Mouse (Mus musculus) splenic B cell, adult 2 months (primary cell): ENCODE data around the gene Pbx3.

Source experiments
- DNase-seq: peaks from one replicate; pipeline ENCODE4 v3.0.0-alpha.2; 2011; ENCODE audit warnings: low read depth, low spot score
- H3K27me3 ChIP-seq: 2 replicates; pipeline ENCODE4 v1.6.1; 2012; ENCODE audit warnings: mild to moderate bottlenecking, low read length, moderate library complexity, mixed read lengths; ENCODE audit not compliant: control insufficient read depth, poor library complexity, insufficient read depth, severe bottlenecking
- H3K36me3 ChIP-seq: 2 replicates; pipeline ENCODE4 v1.6.1; 2012; ENCODE audit warnings: mild to moderate bottlenecking, low read length, moderate library complexity, mixed read lengths; ENCODE audit not compliant: control insufficient read depth, poor library complexity, insufficient read depth, severe bottlenecking

Pbx3 gene

DNA sequence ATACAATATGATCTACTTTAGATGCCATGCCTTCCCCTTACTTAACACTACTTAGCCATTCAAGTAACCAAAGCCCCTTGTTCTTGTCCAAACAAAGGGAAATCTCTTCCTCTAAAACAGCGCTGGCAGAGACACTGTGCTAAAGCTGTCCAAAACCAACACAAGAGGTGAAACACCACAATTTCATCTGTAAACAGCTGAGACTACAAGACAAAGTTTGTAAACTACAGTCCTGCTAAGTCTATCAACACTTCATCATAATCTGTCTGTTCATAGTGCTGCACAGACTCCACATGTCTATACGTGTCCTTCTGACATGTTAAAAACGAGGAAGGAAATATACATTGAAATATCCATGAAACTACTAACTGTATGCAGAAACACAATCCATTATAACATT is 151.5 kb downstream of the Pbx3 start:
- Histone ChIP-seq H3K36me3 (no peaks in the 10 kb centered on the region), H3K27me3 (no peaks in the 10 kb centered on the region)
- DNase-seq = no peak

DNA sequence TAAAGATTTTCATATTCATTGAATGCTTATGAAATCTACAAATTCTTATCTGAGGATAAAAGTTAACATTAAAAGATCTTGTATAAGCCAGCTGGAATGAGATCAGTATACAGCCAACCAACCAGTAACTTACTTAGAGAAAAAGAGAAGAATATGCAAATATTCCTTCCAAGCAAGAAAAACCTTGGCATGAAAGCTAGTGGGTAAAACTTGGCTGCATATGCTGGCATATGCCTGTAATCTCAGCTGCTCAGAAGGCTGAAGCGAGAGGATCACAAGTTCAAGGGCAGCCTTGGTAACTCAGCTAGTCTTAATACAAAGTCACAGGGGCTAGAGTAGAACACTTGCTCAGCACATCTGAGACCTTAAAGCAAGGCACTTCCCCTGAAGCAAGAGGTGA is 153.8 kb downstream of the Pbx3 start:
- H3K36me3 ChIP-seq = no peaks in the 10 kb centered on the region

DNA sequence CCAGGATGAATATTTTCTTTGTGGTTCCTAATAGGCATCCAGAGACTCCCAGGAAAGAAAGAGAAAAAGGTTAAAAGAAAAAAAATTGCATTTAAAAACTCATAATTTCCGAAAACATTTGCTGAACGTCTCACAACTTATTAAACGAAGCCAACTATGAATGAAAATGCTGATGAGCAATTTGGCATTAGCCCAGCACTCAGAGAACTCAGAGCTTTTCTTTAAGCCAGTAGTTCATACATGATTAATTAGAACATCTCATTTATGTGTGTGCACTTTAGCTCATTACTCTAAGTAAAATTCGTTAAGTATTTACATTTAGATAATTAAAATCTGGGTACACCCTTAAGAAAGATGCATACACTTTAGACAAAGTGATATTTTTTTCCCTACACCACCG is 155.3 kb downstream of the Pbx3 start:
- Histone ChIP-seq H3K27me3 (no peaks in the 10 kb centered on the region), H3K36me3 (no peaks in the 10 kb centered on the region)
- DNase-seq = no peak

More for the DNA sequence above, 153.8 kb downstream of the Pbx3 start:
- no peak for DNase-seq
- no peaks in the 10 kb centered on the region for H3K27me3 ChIP-seq

DNA sequence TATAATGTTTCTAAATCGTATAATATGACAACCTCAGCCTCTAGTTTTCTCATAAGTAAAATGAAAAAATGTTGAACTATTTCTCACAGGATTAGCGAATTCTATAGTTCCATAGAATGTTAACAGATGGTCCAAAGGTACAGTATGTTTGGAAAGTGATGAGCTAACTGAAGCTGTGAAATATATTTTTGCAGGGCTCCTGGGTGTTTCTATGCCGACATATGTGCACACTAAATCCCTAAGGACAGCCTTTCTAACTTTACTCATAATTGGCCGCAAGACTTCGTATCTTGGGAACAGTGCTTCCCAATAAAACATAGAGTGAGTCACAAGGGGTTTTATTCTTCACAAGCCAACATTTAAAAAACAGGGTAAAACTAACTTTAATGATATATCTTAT is 157.4 kb downstream of the Pbx3 start:
- H3K27me3 ChIP-seq = no peaks in the 10 kb centered on the region
- H3K36me3 ChIP-seq = no peaks in the 10 kb centered on the region
- no peak for DNase-seq

DNA sequence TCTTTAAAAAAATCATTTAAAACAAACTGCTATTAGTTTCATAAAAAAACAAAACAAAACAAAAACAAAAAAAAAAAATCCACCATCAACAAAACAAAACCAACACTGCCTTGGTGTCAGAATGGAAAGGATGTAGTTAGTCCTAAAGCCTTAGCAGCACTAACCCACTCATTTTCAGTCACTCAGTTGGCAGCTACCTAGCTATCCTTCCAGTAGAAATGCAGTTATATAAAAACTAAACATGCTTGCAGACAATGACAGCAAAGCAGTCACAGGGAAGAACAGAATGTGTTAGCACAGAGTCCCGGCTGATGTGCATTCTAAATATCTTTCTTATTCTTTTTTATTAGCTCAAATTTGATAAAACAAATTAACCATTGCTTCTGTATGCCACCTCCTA is 160.5 kb downstream of the Pbx3 start:
- no peak for DNase-seq
- Histone ChIP-seq H3K27me3 (no peaks in the 10 kb centered on the region), H3K36me3 (no peaks in the 10 kb centered on the region)

DNA sequence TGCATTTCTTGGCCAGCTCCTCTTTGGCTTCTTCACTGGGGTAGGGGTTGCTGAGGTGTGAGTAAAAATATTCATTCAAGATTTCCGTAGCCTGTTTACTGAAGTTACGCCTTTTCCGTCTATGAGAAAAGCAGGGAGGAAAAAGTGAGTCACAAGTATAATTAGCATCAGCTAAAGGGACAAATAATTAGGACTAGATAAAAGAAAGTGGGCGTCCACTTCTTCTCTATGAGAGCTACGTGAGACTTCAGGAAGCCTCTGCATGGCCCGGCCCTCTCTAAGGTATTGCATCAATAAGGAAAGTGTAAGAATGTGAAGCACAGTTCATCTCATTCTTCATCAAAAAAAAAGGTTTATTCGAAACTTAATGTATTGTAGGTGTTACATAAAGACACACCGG is 168.1 kb downstream of the Pbx3 start:
- Histone ChIP-seq H3K27me3 (no peaks in the 10 kb centered on the region), H3K36me3 (no peaks in the 10 kb centered on the region)
- DNase-seq = no peak

DNA sequence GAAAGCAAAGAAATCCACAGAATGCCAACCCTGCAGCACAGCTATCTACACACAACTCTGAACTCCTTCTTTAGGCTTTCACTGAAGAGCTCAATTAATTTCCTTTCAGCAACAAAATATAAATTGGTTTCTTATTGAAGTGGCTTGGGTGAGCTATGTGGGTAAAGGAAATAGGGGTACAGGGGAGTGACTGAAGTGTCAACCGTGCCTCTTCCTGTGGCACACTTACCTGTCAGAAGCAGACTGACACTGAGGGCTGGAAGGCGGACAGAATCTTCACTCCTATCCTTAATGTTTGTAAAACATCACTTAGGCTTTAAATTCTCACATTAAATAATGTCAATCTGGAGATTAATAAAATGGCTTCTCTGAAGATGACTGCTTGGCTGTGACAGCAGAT is 168.6 kb downstream of the Pbx3 start:
- no peaks in the 10 kb centered on the region for H3K27me3 ChIP-seq
- no peak for DNase-seq
- no peaks in the 10 kb centered on the region for H3K36me3 ChIP-seq

DNA sequence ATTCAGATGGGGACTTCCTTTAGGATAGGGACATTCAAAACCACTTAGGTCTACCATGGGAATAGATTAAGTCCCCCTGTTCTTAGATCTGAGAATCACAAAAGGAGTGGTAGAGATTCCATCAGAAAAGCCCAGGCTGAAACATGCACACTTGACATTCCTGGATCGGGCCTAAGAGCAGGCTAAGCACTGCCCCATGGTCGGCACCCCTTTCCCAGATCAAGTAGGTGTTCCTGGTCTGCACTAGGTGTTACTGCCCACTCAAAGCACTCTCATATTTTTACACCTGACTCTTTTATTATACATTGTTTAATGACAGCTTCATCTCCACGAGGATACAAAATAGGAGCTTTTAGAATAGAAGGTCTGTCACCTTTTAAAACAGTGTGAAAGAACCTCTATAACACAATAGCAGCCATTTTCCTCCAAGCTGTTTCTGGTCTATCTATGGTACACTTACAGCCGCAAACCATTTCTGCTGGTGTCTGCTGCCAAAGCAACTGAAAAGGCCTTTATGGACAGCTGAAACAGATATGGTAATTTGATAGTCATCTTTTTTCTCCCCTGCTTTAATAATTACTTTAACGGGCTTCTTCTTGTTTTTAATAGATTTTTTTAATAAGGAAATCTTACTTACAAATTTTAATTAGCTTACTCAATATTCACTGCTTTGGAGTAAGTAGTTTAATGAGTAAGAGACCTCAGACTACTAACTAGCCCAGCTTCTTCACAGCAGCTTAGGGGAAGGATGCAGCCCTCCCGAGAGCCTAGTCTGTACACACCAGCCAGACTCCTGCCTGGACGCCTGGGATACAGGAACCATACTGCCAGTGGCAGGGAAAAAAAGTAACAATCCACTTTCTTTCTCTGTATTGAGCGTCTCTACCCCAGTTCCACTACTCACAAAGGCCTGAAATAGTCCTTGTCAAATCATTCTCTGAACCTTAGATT is 178.8 kb downstream of the Pbx3 start:
- no peaks in the 10 kb centered on the region for H3K27me3 ChIP-seq
- no peak for DNase-seq
- no peaks in the 10 kb centered on the region for H3K36me3 ChIP-seq

DNA sequence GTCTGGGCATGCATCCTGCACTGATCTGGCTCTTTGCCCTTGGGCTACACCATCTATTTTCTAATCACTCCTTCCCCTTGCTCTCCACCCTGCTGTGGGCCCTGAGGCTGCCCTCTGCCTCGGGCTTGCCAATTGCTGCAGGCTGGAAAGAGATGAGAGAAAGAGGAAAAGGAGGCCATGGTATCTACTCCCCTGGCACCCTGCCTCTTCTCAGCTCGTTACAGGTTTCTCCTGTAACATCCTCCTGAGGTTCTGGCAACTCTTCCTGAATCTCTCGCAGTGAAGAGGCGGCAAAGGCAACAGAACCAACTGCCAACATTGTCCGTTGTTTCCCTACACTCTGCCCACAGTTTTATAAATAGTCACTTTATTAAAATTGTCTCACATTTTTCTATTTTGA is 179.7 kb downstream of the Pbx3 start:
- DNase-seq = no peak
- Histone ChIP-seq H3K27me3 (no peaks in the 10 kb centered on the region), H3K36me3 (no peaks in the 10 kb centered on the region)

DNA sequence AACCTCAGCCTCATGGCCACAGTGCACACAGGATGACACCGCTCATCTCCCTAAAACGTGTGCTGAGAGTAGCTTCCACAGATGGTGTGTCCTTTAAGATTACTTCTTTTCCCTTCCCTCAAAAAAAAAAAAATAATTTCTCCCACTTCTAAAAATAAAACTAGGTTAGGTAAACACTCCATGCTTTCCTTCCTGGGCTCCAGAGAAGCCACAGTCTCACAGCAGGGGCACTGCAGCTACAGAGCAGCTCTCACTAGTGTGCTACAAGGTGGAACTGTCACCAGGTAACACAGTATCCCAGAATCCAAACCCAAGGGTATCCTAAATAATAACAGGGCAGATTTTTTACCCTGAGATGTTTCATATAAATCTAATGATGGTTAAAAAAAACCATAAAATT is 185.6 kb downstream of the Pbx3 start:
- H3K36me3 ChIP-seq = no peaks in the 10 kb centered on the region
- no peaks in the 10 kb centered on the region for H3K27me3 ChIP-seq
- no peak for DNase-seq

DNA sequence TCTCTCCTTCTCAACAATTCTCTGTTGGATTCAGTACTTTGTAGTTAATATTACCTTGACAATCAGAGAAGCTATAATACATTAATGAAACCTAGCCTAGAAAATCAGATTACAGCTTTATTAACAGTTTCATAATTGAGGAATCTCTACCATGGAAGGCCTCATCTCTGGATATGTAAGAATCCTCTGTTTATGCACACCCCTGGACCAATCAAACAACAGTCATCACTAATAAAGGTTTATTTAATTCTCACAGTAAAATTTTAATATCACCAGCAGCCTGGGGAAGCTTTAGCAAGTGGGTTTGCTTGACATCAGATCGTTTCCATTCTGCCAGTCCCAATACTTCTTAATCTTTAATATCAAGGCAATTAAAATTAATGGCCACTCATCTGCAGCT is 191.3 kb downstream of the Pbx3 start:
- DNase-seq = no peak
- H3K27me3 ChIP-seq = no peaks in the 10 kb centered on the region

DNA sequence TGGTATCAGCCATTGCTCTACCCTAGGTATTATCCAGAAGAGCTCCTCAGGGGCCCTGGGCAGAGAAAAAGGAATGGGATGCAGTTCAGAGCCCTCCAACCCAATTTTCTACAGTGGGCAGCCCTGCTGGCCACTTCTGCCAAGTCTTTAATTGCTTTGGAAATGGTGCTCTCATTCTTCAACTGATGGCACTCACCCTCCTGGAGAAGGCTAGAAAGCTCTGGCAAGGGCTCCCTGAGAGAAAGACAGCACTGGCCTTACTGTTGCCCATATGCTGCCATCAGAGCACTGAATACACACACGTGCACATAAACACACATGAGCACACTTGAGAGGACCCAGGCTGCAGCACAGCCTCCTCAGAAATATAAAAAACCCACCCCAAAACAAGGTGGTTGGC is 193.6 kb downstream of the Pbx3 start:
- DNase-seq = no peak
- Histone ChIP-seq H3K27me3 (no peaks in the 10 kb centered on the region), H3K36me3 (no peaks in the 10 kb centered on the region)

More for the DNA sequence above, 191.3 kb downstream of the Pbx3 start:
- no peaks in the 10 kb centered on the region for H3K36me3 ChIP-seq

DNA sequence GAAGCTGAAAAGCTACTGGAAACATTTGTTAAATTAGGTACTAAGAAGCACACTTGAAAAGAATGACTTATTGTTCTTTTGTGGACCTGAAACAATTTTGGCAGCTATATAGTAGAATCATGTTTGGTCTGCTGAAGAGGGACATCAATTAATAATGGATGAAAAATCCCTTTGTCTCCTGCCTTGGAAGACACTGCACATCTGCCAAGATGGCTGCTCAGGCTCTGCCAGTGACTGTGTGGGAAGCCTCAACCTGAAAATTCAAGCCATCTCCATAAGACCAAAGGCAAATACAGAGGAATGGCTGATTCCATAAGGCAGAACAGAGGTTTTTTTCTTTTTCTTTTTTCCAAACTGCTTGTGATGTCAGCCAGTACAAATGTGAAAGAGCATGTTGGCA is 194.3 kb downstream of the Pbx3 start:
- Histone ChIP-seq H3K27me3 (no peaks in the 10 kb centered on the region), H3K36me3 (no peaks in the 10 kb centered on the region)
- DNase-seq = no peak

DNA sequence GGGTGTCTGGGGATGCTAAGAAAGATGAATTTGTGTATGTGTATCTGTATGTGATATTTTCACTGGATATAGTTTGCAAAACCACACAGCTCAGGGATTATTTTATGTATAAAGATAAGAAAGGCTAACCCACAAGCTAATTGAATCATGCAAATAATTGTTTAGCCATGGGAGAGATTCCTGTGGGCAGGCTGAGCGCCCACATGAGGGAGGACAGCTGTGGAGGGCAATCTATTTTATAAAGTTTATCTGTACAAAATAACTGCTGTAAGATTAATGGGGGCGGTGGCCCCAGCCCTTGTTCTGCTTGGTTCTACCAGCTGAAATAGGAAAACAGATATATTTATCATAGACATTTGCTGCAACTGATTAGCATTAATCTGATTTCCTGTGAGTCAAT is 202.5 kb downstream of the Pbx3 start:
- no peaks in the 10 kb centered on the region for H3K36me3 ChIP-seq
- no peak for DNase-seq

DNA sequence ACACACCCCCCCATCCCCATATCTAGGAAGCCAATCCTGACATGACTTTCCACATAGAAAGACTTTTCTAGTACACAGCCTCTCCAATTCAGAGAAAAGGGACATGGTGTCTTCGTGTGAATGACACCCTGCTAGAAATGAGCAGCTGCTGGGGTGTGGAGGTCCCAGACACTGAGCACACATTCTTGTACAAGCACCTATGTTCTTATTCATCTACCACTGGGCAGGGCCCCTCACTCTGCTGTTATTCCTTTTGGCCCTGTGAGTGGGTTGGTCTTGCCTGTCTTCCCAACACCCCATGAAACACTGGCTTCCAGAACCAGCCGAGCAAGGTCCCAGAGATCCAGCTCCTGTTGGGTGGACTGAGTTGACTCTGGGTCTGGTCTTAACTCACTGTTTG is 203.3 kb downstream of the Pbx3 start:
- no peak for DNase-seq
- Histone ChIP-seq H3K27me3 (no peaks in the 10 kb centered on the region), H3K36me3 (no peaks in the 10 kb centered on the region)

More for the DNA sequence above, 202.5 kb downstream of the Pbx3 start:
- H3K27me3 ChIP-seq = no peaks in the 10 kb centered on the region

DNA sequence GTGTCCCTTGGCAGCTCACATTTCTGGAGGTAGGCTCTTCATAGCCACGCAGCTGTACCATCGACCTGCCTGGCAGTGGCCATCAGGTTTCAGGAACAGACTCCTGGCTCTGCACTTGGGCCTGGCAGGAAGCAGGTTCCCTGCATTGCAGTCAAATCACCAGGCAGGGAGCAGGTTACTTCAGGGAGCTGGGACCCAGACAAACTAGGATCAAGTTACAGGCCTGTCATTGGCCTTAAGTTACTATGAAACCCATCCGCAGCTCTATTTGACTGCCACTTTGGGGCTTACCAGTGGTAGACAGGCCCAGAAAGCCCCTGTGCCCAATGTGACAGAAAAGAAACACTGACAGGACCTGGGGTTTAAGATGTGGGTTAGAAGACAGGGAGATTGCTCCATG is 204.8 kb downstream of the Pbx3 start:
- no peak for DNase-seq
- Histone ChIP-seq H3K27me3 (no peaks in the 10 kb centered on the region), H3K36me3 (no peaks in the 10 kb centered on the region)
